Mouse (Mus musculus): ENCODE results near the gene Atp6v0e.

Gene Atp6v0e

GRCm38 (mm10) chr17:26715916-26716717, 53.1 kb downstream of the Atp6v0e start:
- peak; percentile 92 for DNase-seq (ENCODE audit: low read depth, low spot score)

- DNase-seq (ENCODE audit: low read depth, low spot score) = no peak
Measured at GRCm38 (mm10) chr17:26717868-26718267, 54.8 kb downstream of the Atp6v0e start.

- no peak for DNase-seq (ENCODE audit: low read depth, low spot score)
Measured at GRCm38 (mm10) chr17:26719405-26719804, 56.4 kb downstream of the Atp6v0e start.

- DNase-seq (ENCODE audit: low read depth, low spot score) = no peak
Measured at GRCm38 (mm10) chr17:26721802-26722201, 58.8 kb downstream of the Atp6v0e start.

- DNase-seq (ENCODE audit: low read depth, low spot score) = no peak
Measured at GRCm38 (mm10) chr17:26724790-26725189, 61.8 kb downstream of the Atp6v0e start.

GRCm38 (mm10) chr17:26726674-26727073, 63.6 kb downstream of the Atp6v0e start:
- no peak for DNase-seq (ENCODE audit: low read depth, low spot score)

GRCm38 (mm10) chr17:26727110-26727755, 64.2 kb downstream of the Atp6v0e start:
- no peak for DNase-seq (ENCODE audit: low read depth, low spot score)

GRCm38 (mm10) chr17:26742581-26742980, 79.5 kb downstream of the Atp6v0e start:
- no peak for DNase-seq (ENCODE audit: low read depth, low spot score)

GRCm38 (mm10) chr17:26743294-26743693, 80.3 kb downstream of the Atp6v0e start:
- no peak for DNase-seq (ENCODE audit: low read depth, low spot score)

Data from retina, adult 2 months (tissue).